Mouse (Mus musculus) kidney, adult 2 months (tissue): ENCODE results near the gene Mboat7.
A peak's percentile ranks its signal among the peaks of the same experiment; 100 is the strongest.

Experiments
- CTCF ChIP-seq: fragments of 200-500 bp; conservative IDR thresholded peaks from 2 replicates; pipeline ENCODE4 v1.5.1; 2011; ENCODE audit warnings: low read depth, mild to moderate bottlenecking, control low read depth, low read length, moderate library complexity, mixed read lengths; ENCODE audit not compliant: insufficient read depth, insufficient read length
- POLR2A ChIP-seq: fragments of 200-500 bp; IDR thresholded peaks from one replicate; pipeline ENCODE4 v1.6.1; 2011; ENCODE audit warnings: low read depth, low read length, control low read depth

GRCm38 (mm10) chr7:3665215-3666114 lies 27.9 kb downstream of the Mboat7 start, which contains the start of gene Leng1:
- peak; percentile 96 for TF ChIP-seq POLR2A
- TF ChIP-seq CTCF, result no peak
